Mouse (Mus musculus) ovary, postnatal 10 days (tissue): ENCODE results near the gene Zp3.
A peak's percentile ranks its signal among the peaks of the same experiment; 100 is the strongest.

ENCODE experiments used
- DNase-seq: peaks from one replicate; pipeline ENCODE4 v3.0.0; 2022; ENCODE audit warnings: low spot score

The Zp3 gene

DNA sequence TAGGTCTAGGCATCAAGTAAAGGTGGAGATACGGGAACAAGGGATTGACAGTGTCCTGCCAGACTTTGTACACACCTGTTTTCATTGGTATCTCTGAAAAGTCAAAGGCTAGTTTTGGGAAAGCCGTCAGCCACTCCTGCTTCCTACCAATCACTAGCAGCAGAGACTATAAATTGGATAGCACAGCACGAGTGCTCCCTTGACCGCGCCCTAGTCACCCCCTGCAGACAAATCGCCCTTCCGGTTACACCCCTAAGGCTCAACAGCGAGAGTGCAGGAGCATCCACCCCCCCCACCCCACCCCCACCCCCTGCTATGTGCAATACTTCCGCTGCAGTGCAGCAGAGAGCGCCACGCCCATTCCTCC, 17.8 kb upstream of the Zp3 start:
- DNase-seq = no peak

DNA sequence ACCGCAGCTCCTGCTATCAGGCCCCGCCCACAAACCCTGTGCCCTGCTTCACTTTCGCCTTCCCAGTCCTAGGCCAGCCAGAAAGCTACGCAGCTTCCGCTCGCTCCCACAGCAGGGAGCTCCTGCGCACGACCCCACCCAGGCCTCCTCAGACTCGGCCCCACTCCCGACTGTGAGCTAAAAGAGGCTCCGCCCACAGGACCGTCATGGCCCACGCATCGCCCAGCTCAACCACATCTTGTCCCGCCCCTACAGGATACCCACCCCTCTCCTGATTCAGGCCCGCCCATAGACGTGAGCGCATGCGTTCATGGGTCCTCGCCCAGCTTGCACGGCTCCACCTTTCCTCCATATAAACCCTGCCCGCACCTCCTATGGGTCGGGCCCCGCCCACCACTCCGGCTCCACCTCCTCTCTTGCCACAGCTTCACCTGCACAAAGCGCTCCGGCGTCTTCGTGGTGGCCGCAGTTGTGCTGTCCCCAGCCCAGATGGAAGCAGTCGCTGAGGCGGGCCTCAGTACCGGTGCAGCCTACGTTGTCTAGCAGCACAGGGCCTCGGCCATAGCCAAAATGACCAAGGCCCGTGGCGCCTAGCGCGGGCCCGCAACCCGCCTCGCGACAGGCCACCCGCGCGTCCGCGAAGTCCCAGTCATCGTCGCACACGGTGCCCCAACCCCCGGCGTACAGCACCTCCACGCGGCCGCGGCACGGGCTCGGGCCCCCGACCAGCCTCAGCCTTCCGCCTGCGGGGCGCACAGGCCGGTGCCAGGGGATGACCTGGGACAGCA, 17.2 kb upstream of the Zp3 start:
- DNase-seq = peak; percentile 83

DNA sequence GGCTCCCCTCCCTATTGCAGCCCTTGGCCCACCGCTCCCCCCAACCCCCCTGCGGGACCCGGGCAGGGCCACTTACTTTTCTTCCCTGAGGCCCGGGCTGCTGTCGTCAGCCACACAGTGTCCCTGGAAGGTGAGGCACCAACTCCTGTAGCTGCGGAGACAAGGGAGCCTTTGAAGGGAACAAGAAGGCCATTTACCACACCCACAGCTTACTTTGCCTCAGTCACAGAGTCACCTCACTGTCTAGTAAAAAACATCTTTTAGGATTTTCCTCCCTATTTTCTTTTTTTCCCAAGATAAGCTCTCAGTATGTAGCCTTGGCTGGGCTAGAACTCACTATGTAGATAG, 16.6 kb upstream of the Zp3 start:
- DNase-seq = no peak

DNA sequence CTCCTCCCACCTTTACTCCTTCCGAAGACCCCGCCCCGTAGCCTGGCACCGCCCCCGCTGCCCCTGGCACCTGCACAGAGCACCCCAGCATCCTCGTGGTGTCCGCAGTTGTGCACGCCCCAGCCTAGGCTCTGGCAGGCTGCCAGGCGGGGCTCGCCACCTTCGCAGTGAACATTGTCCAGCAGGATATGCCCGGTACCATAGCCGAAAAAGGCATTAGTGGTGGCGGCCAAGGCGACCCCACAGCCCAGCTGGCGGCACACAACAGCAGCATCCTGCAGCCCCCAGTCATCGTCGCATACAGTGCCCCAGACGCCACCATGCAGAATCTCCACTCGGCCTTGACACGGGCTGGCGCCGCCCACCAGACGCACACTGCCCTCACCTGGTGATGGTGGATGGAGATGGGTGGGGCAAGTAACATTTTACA, 14.4 kb upstream of the Zp3 start:
- peak; percentile 34 for DNase-seq

DNA sequence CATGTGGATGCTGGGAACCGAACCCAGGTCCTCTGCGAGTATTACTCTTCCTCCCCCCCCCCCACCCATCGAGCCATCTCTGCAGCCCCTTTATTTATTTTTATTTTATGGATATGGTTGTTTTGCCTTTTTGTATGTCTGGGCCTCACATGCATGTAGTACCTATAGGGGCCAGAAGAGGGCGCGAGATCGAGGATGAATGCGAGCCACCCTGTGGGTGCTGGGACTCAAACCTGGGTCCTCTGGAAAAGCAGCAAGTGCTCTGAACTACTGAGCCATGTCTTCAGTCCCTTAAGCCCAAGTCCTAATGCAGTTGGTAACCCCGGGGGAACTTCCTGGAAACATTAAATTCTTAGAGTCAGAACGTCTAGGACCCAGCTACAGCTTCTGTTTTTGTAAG, 13.0 kb upstream of the Zp3 start:
- DNase-seq = no peak

DNA sequence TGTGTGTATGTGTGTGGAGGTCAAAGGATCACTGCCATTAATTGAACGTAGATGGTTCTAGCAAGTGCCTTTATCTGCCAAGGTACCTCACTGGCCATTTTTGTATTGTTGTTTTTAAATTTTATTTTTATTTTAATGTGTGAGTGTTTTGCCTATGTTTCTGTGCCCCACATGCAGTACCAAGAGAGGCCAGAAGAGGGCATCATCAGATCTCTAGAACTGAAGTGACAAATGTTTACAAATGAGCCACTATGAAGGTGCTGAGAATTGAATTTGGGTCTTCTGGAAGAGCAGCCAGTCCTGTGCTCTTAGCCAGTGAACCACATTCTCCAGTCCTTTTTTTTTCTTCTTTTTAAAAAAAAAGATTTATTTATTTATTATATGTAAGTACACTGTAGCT, 11.1 kb upstream of the Zp3 start:
- DNase-seq = no peak

DNA sequence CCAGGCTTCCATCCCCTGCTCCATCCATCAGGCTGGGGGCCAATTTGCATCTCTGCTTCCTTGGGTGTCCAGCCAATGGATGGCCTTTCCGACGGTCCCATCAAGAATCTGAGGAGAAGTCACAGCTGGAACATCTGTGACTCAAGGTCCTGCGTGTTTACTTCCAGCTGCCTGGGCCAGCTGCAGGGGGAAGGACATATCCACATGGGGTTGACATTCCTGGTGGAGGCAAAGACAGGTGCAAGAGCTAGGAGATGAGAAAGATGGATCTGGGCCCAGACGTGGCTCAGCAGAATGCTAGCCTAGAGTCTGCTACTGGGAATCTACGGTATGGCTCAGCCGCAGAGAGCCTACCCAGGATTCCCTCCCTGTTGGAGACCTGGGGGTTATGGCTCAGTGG, 9.7 kb upstream of the Zp3 start:
- DNase-seq = no peak

DNA sequence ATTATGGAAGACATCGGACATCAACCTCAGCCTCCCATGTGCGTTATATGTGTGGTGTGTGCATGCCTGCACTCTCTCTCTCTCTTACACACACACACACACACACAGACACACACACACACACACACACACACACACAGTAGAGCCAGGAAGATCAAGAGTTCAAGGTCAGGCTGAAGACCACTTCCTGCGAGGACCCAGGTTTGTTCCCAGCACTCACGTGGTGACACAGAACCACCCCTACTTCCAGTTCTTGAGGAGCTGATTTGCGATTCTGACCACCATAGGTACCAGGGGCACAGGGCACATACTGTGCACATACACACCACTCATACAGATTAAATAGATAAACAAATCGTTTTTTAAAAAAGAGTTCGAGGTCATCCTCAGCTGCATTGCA, 8.0 kb upstream of the Zp3 start:
- no peak for DNase-seq

DNA sequence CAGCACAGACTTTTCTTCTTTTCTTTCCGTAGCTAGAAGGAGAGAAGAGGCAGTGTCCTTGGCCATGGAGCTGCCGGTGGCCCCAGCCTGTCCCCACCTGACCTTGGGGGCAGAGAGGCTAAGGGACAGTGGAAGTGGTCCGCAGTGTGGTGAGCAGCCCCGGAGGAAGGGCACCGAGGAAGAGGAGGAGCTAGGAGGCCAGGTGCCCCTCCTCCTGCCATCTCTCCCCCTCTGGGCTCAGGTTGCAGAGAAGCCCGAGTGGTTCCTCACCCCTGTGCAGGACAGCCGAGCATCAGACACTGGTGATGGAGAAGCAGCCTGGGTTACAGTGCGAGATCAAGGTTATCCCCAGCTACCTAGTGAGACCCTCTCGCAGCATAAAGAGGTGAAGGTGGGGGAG, 5.5 kb upstream of the Zp3 start, which contains the start of gene Ssc4d:
TSS of gene Ssc4d (minus strand) at position 167 of the 400 bp plus-strand sequence.
- no peak for DNase-seq

DNA sequence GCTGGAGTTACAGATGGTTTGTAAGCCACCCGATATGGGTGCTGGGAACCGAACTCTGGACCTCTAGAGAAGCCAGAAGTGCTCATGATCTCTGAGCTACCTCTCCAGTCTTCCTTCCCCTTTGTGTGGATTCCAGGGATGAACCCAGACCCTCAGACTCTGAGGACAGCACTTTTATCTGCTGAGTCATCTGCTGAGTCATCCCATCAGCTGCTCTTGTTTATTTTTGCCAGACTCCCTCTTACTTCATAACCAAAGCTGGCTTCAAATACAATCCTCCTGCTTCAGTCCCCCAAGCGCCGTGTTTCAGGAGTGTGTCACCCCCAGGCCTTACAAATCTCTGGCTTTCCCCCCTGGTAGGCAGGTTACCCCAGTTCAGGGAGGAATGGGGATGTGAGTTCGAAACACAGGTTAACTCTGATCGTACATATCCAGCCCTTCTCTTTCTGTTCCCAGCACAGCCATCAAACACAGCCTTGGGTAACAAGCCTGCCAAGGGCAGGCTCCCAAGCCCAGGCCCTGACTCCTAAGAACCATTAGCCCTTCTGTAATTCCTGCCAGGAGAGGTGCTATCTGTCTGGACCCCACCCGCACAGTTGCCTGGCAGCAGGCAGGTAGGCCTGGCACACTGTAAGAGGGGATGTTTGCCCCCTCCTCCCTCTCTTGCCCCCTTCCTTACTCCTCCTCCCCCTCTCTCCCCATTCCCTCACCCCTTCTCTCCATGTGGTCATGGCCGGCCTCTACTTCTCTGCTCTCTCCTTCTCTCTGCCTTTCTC, 3.8 kb upstream of the Zp3 start:
- DNase-seq = no peak

DNA sequence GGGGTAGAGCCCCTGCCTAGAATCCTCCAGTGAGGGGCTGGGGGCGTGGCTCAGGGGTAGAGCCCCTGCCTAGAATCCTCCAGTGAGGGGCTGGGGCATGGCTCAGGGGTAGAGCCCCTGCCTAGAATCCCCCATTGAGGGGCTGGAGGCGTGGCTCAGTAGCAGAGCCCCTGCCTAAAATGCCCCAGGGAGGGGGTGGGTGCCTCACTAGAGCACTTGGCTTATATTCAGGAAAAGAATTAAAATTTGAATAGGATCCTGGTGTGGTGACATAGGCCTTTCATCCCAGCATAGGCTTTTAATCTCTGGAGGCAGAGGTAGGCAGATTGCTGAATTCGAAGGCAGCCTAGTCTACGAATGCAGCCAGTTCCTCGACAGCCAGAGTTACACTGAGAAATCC, 518 bp upstream of the Zp3 start:
- no peak for DNase-seq

DNA sequence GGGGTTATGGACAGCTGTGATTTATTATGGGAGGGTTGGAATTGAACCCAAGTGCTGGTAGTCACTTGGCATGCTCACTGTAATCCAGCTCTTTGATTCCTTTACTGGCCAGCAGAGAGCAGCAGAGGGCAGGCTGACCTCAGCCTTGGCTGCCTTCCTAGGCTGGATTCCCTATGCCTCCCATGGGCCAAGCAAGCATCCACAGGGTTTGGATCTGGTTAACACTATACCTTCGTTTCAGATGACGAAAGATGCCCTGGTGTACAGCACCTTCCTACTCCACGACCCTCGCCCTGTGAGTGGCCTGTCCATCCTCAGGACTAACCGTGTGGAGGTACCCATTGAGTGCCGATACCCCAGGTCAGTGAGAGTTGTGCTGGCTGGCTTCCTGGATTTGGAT, 2.5 kb downstream of the Zp3 start:
- DNase-seq = peak; percentile 38

DNA sequence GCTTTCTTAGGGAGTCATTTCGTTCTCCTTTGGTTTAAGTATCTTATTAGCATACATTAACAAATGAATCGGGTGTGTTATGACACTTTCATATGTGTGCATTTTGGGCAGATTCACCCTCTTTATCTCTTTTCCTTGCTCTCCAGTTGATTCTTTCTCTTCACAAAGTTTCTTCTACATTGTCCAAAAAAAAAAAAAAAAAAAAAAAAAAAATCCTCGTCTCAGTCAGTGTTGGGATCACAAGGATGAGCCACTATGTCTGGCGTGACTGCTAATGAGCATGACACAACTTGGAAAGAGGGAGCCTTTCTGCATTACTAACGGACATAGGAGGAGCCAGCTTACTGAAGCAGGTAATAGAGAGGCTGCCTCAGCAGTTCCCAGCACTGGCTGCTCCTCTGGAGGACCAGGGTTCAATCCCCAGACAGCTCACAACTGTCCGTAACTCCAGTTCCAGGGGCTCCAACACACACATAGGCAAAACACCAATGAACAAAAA, 4.7 kb downstream of the Zp3 start:
- DNase-seq = no peak

DNA sequence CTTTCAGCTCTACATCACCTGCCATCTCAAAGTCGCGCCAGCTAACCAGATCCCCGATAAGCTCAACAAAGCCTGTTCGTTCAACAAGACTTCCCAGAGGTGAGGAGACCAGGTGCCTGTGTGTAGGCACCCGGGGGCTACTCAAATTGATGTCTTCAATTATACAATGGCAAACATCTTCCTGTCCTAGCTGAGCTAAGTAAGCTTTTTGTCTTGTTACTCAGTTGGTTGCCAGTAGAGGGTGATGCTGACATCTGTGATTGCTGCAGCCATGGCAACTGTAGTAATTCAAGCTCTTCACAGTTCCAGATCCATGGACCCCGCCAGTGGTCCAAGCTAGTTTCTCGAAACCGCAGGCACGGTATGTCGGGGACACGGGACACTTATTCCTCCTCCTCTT, 7.3 kb downstream of the Zp3 start:
- no peak for DNase-seq

DNA sequence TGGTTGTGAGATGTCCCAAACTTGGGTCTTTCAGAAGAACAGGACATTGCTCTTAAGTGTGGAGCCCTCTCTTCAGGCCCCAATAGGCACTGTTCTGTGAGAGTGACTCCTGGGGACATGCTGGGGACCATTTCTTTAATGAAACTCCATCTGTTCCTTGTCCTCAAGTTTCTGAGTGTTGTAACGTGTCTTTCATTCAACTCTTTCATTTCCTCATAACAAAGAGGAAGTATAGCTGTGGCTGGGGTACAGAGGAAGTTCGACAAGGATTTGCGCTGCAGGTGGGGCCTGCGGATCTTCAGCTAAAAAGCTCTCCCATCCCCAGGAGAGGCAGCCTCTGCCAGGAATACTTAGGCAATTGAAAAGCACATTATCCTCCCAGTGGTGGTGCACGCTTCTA, 10.7 kb downstream of the Zp3 start:
- no peak for DNase-seq

DNA sequence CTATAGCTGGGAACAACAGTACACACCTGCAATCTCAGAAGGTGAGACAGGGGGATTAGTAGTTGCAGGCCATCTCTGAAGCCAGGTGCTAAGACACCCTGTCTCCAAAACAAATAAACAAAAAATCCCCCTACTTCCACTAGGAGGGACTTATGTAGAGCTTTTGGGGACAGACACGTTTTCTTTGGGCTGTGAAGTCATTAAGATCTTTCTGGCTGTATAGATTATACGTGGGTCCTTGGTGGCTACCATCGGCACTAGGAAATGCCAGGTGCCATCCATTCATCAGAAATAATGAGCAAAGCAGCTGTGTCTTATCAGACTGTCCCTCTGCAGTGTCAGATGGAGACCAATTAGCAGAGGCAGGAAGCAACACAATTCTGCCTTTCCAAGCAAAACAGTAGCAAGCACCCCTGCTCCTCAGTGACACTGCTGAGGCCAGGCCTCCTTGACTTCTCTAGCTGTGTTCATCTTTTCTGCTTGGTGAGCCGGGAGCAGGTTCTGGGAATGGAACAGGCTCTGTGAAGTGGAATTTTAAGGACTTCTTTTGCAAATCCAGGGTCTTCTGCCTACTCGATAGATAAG, 13.6 kb downstream of the Zp3 start:
- DNase-seq = no peak

DNA sequence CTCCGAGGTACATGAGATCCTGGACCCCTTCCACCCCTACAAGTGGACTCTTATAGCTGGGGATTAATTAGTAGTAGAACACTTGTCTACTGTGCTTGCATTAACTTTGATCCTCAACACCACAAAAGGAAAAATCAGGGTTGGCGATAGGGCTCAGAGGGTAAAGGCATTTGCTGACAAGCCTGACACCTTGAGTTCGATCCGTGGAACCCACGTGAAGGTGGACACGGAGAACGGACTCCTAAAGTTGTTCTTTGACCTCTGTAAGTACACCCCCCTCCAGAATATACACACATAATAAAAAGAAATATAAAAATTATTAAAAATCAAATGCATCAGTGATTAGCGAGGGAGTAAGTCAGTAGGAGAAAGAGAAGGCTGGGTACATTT, 14.4 kb downstream of the Zp3 start:
- DNase-seq = no peak

DNA sequence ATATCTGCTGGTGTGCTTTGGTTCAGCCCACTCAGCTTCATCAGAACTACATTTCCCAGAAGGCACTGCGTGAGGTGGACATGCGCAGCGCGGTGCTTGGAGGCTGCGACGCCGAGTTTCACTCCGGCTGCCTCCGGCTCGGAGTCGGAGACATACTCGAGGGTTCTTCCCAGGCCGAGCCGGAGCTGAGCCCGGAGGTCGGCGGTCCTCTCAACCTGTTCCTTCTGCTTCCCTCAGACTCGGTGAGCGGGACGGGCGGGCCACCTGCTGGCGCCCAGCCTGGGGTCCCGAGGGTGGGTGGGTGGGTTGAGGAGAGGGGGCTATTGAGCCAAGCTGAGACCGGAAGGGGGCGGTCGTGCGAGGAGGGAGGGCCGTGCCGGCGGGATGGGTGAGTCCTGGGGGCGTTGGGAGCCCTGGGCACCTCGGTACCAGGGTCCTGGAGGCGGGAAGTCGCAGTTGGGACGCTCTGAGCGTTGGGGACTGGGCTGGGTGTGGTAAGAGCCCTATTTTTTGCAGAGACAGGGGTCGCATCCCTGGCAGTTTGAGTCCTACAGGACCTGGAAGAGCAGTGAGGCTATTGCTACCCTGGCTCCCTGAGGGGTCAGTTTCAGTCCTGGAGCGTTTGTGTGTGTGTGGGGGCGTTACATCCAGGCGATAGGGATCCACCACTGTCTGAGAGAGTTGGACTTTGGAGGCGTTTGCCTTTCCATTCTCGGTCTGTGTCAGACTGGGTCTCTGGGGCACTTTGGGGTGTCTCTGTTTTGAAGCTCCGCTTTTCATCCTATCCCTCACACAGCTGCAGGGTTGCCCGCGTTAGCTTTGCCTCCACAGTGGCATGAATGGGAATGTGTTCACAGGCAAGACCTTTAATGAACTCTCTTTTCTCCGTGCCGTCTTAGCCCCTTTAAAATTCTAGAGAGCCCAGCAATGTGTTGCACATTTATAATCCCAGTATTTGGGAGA, 15.1 kb downstream of the Zp3 start, which contains the start of gene Dtx2:
TSS of gene Dtx2 (plus strand) at position 76 of the 963 bp plus-strand sequence.
- peak; percentile 73 for DNase-seq

DNA sequence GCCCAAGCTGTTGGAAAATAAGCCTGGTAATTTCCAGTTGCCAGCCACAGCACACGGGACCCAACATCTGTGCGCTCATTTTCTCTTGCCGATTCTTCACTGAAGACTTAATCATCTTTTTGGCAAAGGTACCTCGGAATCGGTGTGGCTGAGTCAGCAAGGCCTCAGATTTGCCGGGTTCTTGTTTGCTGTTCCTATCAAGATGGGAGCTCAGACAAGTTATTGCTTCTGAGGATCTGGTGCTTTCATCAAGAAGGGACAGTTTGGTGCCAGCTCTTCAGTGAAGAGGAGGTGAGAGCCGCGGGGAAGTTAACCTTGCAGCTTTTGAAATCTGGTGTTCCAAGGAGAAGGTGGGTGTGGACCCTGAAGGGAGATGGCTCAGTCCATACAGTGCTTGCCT, 16.3 kb downstream of the Zp3 start:
- no peak for DNase-seq

DNA sequence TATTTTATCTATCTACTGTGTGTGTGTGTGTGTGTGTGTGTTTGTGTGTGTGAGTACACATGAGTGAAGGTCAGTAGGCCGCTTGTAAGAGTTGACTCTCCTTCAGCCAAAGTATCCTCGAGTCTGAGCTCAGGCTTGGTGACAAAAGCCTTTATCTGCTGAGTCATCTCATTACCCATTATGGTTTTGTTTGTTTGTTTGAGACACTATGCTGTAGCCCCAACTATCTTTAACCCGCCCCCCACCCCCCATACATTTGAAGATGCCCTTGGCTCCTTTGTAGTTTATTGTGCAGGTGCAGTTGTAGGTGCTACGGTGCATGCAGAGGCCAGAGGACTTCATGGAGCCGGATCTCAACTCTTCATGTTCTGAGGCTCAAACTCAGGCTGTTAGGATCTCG, 21.3 kb downstream of the Zp3 start:
- no peak for DNase-seq

DNA sequence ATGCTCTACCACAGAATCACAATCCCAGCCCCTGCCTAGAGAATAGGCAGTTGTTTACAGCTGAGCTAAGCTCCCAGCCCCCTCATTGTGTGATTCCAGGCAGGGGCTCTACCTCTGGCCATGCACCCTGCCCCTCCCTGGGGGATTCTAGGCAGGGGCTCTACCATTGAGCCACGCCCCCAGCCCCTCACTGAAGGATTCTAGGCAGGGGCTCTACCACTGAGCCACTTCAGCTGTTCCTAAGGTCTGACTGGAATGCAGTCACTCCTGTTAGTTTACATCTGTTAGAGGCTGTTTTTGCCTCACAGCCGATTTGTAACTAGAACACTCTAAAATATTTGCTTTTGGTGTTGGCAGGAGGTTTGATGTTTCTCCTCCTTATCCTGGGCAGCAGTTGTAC, 22.4 kb downstream of the Zp3 start:
- no peak for DNase-seq

DNA sequence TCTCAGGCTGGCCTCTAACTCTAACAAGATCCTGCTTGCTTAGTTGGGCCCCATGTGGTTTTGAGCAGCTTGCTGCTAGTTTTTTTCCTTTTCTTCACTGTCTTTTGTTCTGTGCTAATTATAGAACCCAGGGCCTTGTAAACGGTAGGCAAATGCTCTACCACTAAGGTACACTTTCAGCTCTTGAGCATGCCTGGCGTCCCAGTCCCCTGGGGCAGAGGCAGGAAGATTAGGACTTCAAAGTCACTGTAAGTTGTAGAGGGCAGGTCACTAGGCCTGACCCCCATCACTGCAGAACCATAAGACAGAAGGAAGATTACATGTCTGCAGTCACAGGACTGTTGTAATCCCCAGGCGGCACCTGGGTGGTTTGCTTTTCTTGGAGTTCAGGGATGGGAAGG, 22.9 kb downstream of the Zp3 start:
- DNase-seq = no peak
